Mouse (Mus musculus) central nervous system, embryonic 18 days (tissue): ENCODE measurements around the gene Zmynd19. TPM values are rescaled to one million over a fixed set of nuclear protein-coding genes. Genes with fewer than 3 reads are reported as not detected.

ENCODE experiments used
- polyA plus RNA-seq: library from polyadenylated mRNA; depleted of rRNA; stranded (reverse); fragments of >200 nt; gene quantifications from 2 replicates; pipeline ENCODE4 v1.2.3, GENCODE M21; 2012; rRNA removed

The Zmynd19 gene
- polyA plus RNA-seq, result 45.3 and 47.1 TPM in 2 replicates

DNA sequence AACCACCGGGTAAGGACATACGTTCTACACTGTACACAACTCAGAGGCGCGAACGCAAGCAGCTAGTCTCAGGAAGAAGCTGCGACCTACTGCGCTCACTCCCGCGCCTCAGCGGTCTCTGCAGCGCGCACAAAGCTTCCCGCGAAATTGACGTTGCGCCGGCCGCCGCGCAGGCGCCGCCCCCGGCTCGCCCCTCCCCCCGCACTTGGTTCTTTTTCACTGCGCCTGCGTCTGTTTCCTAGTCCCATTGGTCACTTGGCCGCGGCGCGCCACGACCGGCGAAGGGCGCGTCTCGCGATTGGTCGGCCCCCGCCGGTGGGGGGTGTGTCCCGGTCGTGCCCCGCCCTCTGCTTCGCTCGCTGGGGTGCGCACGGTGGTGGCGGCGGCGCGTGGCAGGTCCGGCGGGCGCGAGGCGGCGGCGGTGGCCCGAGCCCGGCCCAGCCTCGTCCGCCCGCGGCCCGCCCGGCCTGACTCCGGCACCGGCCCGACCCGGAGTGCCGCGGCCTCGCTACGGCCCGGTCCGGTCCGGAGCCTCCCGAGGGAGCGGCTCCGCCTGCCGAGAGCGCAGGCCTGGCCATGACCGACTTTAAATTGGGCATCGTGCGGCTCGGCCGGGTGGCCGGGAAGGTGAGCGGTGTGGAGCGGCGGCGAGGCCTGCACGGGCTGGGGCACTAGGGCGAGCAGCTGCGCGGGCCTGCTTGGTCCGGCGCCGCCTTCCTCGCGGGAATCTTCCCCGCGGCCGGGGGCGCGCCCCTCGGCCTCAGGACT, at the start of gene Zmynd19:
Gene Zmynd19, plus strand, starts transcription at position 372 of the 768 bp plus-strand sequence.

DNA sequence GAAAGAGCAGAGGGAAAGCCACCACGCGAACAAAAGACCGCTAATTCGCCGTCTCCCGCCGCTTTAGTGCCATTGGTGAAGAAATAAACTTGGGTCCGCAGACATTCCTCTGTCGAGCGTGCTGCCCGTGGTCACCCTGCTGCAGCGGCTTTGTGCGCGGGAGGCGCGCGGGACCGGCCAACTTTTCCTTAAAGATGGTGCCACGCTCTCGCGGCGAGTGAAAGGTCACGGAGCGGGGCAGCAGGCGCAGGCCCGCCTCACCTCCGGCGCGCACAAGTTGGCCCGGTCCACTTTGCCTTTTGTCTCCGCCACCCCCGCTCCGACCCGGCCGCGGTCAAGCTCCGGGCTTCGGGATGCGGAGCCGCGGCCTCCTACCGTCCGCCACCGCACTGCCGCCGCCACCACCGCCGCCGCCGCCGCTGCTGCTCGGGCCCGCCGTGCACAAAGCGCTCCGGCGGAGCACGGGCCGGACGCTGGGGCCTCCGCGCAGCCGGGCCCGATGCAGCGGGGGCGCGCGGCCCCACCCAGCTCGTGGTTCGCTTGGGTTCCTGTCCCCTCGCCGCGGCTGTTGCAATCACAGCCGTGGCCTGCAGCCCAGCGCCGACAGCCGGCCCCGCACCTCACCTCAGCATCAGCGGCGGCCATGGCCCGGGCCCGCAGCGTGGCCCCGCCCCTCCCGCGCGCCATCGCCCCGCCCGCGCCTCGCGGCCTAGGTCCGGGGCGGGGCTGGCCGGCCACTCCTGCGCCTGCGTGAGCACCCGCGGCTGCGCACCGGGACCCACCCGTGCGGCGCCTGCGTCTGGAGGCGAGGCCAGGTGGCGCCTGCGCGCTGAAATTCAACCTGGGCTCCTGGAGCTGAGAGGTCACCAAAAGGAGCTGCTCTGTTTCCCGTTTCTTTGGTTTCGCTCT, 30.4 kb upstream of the Zmynd19 start, which contains the start of gene Ehmt1:
Gene Ehmt1, minus strand, starts transcription at position 685 of the 909 bp plus-strand sequence.

DNA sequence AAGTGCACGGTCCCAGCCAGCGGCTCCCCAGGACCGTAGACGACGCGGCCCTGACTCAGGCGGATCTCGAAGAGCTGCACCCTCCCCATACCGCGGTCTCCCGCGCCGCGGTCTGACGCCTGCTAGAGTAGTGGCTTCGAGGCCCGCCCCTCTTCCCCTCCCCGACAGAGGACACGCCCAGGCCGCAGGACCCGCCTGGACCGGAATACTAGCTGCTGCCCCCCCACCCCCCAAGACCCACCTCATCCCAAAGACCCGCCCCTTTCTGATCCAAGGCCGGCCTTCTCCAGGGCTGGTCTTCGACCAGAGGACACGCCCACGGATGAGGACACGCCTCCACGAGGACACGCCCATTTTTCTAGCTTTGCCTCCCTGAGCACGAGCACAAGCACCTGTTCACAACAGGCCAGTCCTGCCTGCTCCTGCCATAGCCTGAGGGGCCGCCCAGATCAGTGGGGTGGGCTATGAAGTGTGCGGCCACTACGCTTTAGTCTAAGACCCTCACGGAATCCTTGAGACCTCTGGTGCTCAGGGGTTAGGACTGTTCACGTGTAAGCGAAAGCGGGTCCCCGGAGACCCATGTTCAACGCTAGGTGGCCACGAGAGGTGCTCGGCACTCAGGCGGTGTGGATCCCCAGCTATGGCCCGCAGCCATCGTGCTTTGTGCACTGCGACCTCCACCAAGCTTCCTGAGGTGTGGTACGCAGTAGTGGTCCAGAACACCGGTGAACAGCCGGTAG, 14.4 kb upstream of the Zmynd19 start, which contains the start of gene Arrdc1:
Gene Arrdc1, minus strand, starts transcription at position 196 of the 740 bp plus-strand sequence.

DNA sequence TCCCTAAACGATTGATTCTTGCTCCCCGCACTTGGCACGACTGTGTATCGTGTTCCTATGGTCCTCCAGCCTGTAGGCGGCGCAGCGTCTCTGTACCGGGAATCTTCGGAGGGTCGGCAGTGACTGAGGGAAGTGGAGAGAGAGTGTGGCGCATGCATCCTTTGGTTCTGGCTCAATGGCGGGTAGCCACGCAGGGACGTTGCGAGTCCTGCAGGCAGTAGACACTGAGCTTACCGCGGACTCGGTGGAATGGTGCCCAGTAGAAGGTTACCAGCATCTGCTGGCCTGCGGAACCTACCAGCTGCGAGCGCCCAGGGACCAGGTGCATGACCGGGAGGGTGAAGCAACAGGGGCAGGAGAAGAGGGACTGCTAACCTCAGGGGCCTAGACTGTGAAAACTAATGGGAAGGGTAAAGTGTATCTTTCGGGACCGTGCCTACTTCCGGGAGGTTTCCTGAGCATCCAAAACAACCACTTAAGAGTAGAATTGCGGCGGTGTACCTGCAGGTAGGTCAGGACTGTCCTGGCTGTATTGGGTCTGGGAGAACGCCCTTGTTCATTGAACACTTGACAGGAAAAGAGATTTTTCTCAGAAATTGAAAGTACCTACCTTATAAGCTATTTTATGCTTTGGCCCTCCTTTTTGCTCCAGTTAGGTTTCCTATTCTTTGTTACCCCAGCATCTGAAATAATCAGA, 12.9 kb downstream of the Zmynd19 start, which contains the start of gene Dph7:
Gene Dph7, plus strand, starts transcription at position 97 of the 697 bp plus-strand sequence.

DNA sequence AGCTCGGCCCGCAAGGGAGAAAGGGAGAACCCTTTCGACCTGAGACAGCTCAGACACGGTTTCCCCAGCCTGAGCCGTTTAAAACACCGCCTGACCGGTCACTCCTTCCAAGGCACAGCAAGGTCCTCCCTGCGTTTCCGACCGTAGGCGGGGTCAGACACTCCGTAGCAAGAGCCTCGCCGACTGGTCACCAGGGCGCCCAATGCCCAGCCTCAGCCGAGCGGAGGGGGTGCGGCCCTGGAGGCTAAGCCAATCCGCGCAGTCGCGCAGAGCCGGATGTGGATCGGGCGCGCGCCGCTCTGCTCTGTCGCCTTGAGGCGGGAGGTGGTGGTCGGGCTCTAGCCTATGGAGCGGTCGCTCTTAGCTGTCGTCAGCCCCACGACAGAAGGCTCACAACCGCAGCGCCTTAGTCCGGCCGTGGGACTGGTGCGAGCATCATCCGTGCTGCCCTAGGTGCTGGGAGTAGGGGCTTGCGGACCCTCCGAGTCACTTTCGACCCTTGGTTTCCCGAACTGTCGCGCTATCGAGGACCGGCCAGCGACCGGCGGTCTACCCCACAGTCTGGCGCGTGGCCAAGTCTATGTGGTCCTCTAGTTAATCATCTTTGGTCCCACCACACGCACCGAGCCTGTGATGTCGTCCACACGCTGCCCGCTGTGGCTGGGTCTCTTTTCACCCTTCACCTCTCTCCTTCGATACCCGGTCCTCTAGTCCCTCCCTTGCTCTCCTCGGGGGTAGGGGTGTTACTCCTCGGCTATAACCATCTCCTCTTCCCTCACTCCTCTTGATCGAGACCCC, 25.5 kb downstream of the Zmynd19 start, which contains the start of gene Mrpl41:
Gene Mrpl41, minus strand, starts transcription at position 193 of the 798 bp plus-strand sequence.

DNA sequence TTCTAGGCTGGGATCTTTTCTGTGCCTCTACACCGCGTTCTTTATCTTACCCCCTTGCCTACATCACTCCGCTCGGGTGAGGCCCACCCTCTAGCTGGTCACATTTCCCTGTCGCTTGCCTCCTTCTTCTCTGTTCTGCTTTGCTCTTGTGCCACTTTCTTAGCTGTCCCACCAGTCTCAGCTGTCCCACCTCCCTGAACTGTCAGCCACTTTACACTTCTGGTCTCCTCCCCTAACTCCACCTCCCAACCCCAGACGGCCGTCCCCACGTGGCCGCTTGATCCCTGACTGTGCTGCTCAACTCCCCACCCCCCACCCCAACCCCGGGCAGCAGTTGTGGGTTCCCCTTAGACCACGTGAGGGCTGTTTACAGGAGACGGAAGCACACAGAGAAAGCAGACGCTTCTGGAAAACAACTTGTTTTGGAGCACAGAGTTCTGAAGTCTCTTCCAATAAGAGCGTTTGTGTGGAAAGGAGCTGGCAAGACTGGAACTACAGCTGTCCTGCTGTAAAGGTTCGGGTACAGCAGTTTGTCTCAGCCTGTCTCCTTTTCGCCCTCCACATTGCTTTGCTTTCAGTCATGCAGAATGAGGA, 26.2 kb downstream of the Zmynd19 start, which contains the start of gene Pnpla7:
Gene Pnpla7, plus strand, starts transcription at position 330 of the 594 bp plus-strand sequence.

Other genes starting within 250 kb of the Zmynd19 start
- 68.4 and 80.1 TPM in 2 replicates for gene Cacna1b, start 186.6 kb upstream of the Zmynd19 start, polyA plus RNA-seq
- 105 and 109 TPM in 2 replicates for gene Ehmt1, start 30.2 kb upstream of the Zmynd19 start, polyA plus RNA-seq
- 92.5 and 98.4 TPM in 2 replicates for gene Arrdc1, start 14.5 kb upstream of the Zmynd19 start, polyA plus RNA-seq
- 41.9 and 44.1 TPM in 2 replicates for gene Dph7, start 12.6 kb downstream of the Zmynd19 start, polyA plus RNA-seq
- gene Mrpl41, start 25.3 kb downstream of the Zmynd19 start, polyA plus RNA-seq, result 98.6 and 112 TPM in 2 replicates
- gene Pnpla7, start 26.2 kb downstream of the Zmynd19 start, polyA plus RNA-seq, result 4.7 and 5.0 TPM in 2 replicates
- gene Nsmf, start 104.6 kb downstream of the Zmynd19 start, polyA plus RNA-seq, result 253 and 267 TPM in 2 replicates
- gene Entpd8, start 130.5 kb downstream of the Zmynd19 start, polyA plus RNA-seq, result 0.16 and 0.28 TPM in 2 replicates
- gene Noxa1, start 145.4 kb downstream of the Zmynd19 start, polyA plus RNA-seq, result 0.07 TPM in 1 of 2 replicates, not detected in the other
- 26.0 and 28.6 TPM in 2 replicates for gene Nrarp, start 231.0 kb downstream of the Zmynd19 start, polyA plus RNA-seq
- gene Tor4a, start 247.1 kb downstream of the Zmynd19 start, polyA plus RNA-seq, result 1.9 and 2.2 TPM in 2 replicates